Mouse (Mus musculus) heart, embryonic 11.5 days (tissue): ENCODE measurements at regions not wholly inside any gene's neighbourhood (a gene's known extent, or its start where the extent isn't known, plus 50 kb on each side); places are given as distances from the start of the nearest gene placed in this dataset.

Source experiments
- ATAC-seq: fragments of 200-750 bp; cut with Nextera tagmentation; replicated peaks from 2 replicates; pipeline ENCODE4 v1.8.0; 2017; ENCODE audit warnings: moderate library complexity; ENCODE audit not compliant: insufficient number of reproducible peaks, low FRiP score, low TSS enrichment
- H3K27ac ChIP-seq: fragments of 300-500 bp; sonication (generic); 2 replicates; pipeline ENCODE4 v1.5.1; 2014; ENCODE audit warnings: mild to moderate bottlenecking, low read depth, low read length
- H3K27me3 ChIP-seq: fragments of 300-500 bp; sonication (generic); 2 replicates; pipeline ENCODE4 v1.6.1; 2014; ENCODE audit warnings: mild to moderate bottlenecking, low read length, mixed read lengths; ENCODE audit not compliant: control insufficient read depth, insufficient read depth
- H3K36me3 ChIP-seq: fragments of 300-500 bp; sonication (generic); 2 replicates; pipeline ENCODE4 v1.6.1; 2014; ENCODE audit warnings: mild to moderate bottlenecking, low read length, moderate library complexity, mixed read lengths; ENCODE audit not compliant: control insufficient read depth, insufficient read depth
- H3K4me1 ChIP-seq: fragments of 300-500 bp; sonication (generic); 2 replicates; pipeline ENCODE4 v1.6.1; 2014; ENCODE audit warnings: low read length; ENCODE audit not compliant: control insufficient read depth, insufficient read depth
- H3K4me2 ChIP-seq: fragments of 300-500 bp; sonication (generic); 2 replicates; pipeline ENCODE4 v1.6.1; 2014; ENCODE audit warnings: mild to moderate bottlenecking, moderate library complexity
- H3K4me3 ChIP-seq: fragments of 300-500 bp; sonication (generic); 2 replicates; pipeline ENCODE4 v1.5.1; 2014; ENCODE audit warnings: low read depth, low read length
- H3K9ac ChIP-seq: fragments of 300-500 bp; sonication (generic); 2 replicates; pipeline ENCODE4 v1.6.1; 2014; ENCODE audit warnings: mild to moderate bottlenecking, low read depth, low read length, moderate library complexity
- H3K9me3 ChIP-seq: fragments of 300-500 bp; sonication (generic); replicated peaks from 2 replicates; pipeline ENCODE4 v1.6.1; 2016; ENCODE audit warnings: low read length; ENCODE audit not compliant: control insufficient read depth
- WGBS: fragments of 180-500 bp; shearing (Covaris S2); extraction: QIAGEN DNeasy Blood & Tissue Kit; methylation state at CpG from one replicate; pipeline ENCODE4 v1.1.7; 2014; ENCODE audit not compliant: insufficient replicate concordance; 5-methylcytosine and 5-hydroxymethylcytosine counted together

- Histone ChIP-seq H3K4me3 (no peak overlapping the region), H3K4me1 (no peaks in the 10 kb centered on the region), H3K9me3 (no peaks in the 10 kb centered on the region), H3K4me2 (no peak overlapping the region), H3K27ac (no peak overlapping the region), H3K9ac (no peak overlapping the region), H3K27me3 (no peaks in the 10 kb centered on the region), H3K36me3 (no peaks in the 10 kb centered on the region)
- 76% methylated on average over 1 of the region's 1 CpGs for WGBS
- no peak for ATAC-seq
Measured at GRCm38 (mm10) chr9:26383996-26384395, 349.5 kb upstream of the B3gat1 start.

GRCm38 (mm10) chr9:26398635-26399034 is 334.9 kb upstream of the B3gat1 start:
- 72% methylated on average over 3 of the region's 3 CpGs for WGBS
- Histone ChIP-seq H3K9ac (no peak overlapping the region), H3K27me3 (no peaks in the 10 kb centered on the region), H3K4me3 (no peak overlapping the region), H3K27ac (no peak overlapping the region), H3K4me2 (no peak overlapping the region), H3K36me3 (no peaks in the 10 kb centered on the region), H3K4me1 (no peaks in the 10 kb centered on the region), H3K9me3 (no peaks in the 10 kb centered on the region)
- ATAC-seq, result no peak

- Histone ChIP-seq H3K36me3 (no peaks in the 10 kb centered on the region), H3K4me3 (no peak overlapping the region), H3K4me1 (no peaks in the 10 kb centered on the region), H3K4me2 (no peak overlapping the region), H3K27ac (no peak overlapping the region), H3K27me3 (no peaks in the 10 kb centered on the region), H3K9ac (no peak overlapping the region), H3K9me3 (no peaks in the 10 kb centered on the region)
- no peak for ATAC-seq
- WGBS, result 62% methylated on average over 11 of the region's 11 CpGs
Measured at GRCm38 (mm10) chr9:26422897-26423823, 310.4 kb upstream of the B3gat1 start.

DNA sequence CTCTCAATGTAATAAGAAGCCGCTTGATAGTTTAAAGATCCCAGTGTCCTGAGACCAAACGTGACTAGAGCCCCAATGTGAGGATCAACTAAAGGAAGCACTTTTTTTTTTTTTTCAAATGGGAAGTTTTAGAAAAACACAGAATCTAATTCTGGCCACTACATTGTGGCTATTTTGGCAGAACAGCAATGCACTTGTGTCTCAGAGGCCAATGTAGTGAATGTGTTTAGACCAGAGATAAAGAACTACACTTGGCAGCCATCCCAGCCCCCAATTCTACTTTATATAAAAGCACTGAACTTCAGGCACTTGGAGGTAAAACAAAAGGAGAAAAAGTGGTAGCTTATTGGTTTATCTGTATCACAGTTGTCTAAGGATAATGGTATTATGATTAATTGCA is 298.0 kb upstream of the B3gat1 start:
- no peak overlapping the region for H3K4me3 ChIP-seq
- no peaks in the 10 kb centered on the region for H3K4me1 ChIP-seq
- H3K36me3 ChIP-seq, result no peaks in the 10 kb centered on the region
- no peak overlapping the region for H3K27ac ChIP-seq
- H3K9ac ChIP-seq, result no peak overlapping the region
- no peaks in the 10 kb centered on the region for H3K27me3 ChIP-seq
- no peak overlapping the region for H3K4me2 ChIP-seq
- WGBS, result 71% methylated on average over 2 of the region's 2 CpGs
- H3K9me3 ChIP-seq, result no peaks in the 10 kb centered on the region
- ATAC-seq, result no peak

GRCm38 (mm10) chr9:26437244-26437643 is 296.3 kb upstream of the B3gat1 start:
- Histone ChIP-seq H3K9me3 (no peaks in the 10 kb centered on the region), H3K4me3 (no peak overlapping the region), H3K27ac (no peak overlapping the region), H3K4me2 (no peak overlapping the region), H3K4me1 (no peaks in the 10 kb centered on the region), H3K9ac (no peak overlapping the region), H3K36me3 (no peaks in the 10 kb centered on the region), H3K27me3 (no peaks in the 10 kb centered on the region)
- ATAC-seq, result no peak
- WGBS, result 67% methylated on average over 2 of the region's 2 CpGs

DNA sequence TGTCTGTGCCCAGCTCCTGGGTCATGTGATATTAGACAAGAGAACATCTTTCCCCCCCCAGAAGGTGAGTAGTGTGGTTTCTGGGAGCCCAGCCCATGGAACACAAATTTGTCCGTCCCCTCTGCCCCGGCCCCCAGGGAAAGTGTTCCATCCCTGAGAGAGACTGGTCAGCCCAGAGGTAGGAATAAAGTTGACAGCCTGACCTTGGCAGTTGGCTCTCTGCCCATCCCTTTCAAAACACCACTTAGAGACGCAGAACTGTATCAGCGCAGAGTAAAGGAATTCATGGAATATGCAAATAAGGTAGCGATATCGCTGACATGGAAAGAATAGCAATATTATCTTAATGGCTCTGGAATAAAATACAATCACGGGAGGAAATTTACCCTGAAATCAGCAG is 279.6 kb upstream of the B3gat1 start:
- H3K27ac ChIP-seq, result no peak overlapping the region
- H3K36me3 ChIP-seq, result no peaks in the 10 kb centered on the region
- H3K4me2 ChIP-seq, result no peak overlapping the region; the same call in 1 of the 2 replicates
- H3K9ac ChIP-seq, result no peak overlapping the region
- 0 out of 2 replicates have a peak, but pooled peaks have one; percentile 22 for ATAC-seq
- H3K27me3 ChIP-seq, result no peaks in the 10 kb centered on the region
- WGBS, result 65% methylated on average over 7 of the region's 7 CpGs
- no peak overlapping the region for H3K4me3 ChIP-seq
- no peaks in the 10 kb centered on the region for H3K9me3 ChIP-seq
- no peaks in the 10 kb centered on the region for H3K4me1 ChIP-seq

DNA sequence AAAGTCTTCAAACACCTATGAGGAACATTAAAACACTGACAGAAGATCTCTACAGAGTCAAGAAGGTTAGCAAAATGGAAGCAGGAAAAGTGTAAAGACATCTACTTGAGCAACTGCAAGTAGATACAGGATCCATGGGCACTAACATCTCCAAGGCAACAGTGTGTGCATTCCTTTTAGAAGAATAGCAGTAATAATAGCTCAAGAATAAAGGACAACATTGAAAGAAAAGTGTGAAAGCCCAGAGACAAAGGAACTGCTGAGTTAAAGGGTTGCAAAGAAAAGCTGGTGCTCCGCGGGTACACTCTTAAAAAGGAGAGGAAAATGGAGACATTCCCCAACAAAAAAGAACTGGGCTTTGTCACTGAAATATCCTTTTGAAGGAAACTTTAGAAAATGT is 272.4 kb upstream of the B3gat1 start:
- no peak overlapping the region for H3K9ac ChIP-seq
- H3K9me3 ChIP-seq, result no peaks in the 10 kb centered on the region
- H3K4me2 ChIP-seq, result no peak overlapping the region
- no peaks in the 10 kb centered on the region for H3K36me3 ChIP-seq
- no peak overlapping the region for H3K27ac ChIP-seq
- 71% methylated on average over 2 of the region's 2 CpGs for WGBS
- H3K27me3 ChIP-seq, result no peaks in the 10 kb centered on the region
- no peaks in the 10 kb centered on the region for H3K4me1 ChIP-seq
- no peak overlapping the region for H3K4me3 ChIP-seq
- no peak for ATAC-seq

DNA sequence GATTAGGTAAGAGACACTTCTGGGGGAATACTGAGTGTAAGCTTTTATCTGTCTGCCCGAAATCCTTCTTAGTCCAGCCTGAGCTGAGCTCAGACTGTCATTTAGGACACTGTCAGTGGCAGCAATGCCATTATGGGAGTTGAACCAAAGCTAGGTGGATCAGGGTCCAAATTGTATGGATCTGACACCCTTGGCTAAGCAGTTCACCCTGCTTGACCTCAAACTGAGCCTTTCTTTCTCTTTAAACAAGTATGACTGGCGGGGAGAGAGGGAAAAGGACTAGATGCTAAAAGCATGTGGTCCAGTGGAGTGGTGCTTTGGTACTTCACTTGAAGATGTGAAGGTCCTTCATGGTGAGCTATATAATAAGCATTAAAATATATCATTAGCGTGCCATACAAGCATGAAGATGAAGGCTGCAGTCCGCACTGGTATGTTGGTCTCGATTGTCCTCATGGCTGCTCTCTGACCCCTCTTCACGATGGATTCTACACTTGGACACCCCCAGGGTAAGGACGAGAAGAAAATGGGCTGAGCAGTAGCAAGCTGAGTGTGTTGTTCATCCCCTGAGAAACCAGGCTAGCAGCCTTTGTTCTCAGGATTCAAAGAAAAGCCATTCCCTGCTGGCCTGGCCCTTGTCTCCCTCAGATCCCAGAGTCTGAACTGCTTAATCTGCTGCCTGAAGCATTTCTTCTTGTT is 262.7 kb upstream of the B3gat1 start:
- no peaks in the 10 kb centered on the region for H3K9me3 ChIP-seq
- H3K4me2 ChIP-seq, result no peak overlapping the region
- H3K4me1 ChIP-seq, result no peaks in the 10 kb centered on the region
- H3K9ac ChIP-seq, result no peak overlapping the region
- no peak for ATAC-seq
- no peaks in the 10 kb centered on the region for H3K27me3 ChIP-seq
- H3K27ac ChIP-seq, result no peak overlapping the region
- WGBS, result 77% methylated on average over 7 of the region's 7 CpGs
- no peaks in the 10 kb centered on the region for H3K36me3 ChIP-seq
- no peak overlapping the region for H3K4me3 ChIP-seq
